Mouse (Mus musculus) bone marrow, adult 2 months (tissue): ENCODE data around the gene Vdr.

Experiments
- CTCF ChIP-seq: fragments of 200-500 bp; IDR thresholded peaks from 2 replicates; pipeline ENCODE4 v1.5.1; 2011; ENCODE audit warnings: low read length, control low read depth; ENCODE audit not compliant: control insufficient read depth, insufficient read depth
- POLR2A ChIP-seq: fragments of 200-500 bp; IDR thresholded peaks from 2 replicates; pipeline ENCODE4 v1.6.1; 2011; ENCODE audit warnings: low read depth, mild to moderate bottlenecking, control low read depth, low read length, borderline replicate concordance; ENCODE audit not compliant: control insufficient read depth

- TF ChIP-seq POLR2A (no peak), CTCF (no peak)
Observed at GRCm38 (mm10) chr15:97896861-97897654, 13.4 kb downstream of the Vdr start.
